Mouse (Mus musculus) neural tube, embryonic 15.5 days (tissue): ENCODE results near the gene Lgals4. TPM values are rescaled to one million over a fixed set of nuclear protein-coding genes. Genes with fewer than 3 reads are reported as not detected.
A peak's percentile ranks its signal among the peaks of the same experiment; 100 is the strongest.

Experiments
- ATAC-seq: fragments of 200-750 bp; cut with Nextera tagmentation; 2 replicates; pipeline ENCODE4 v1.8.0; 2017; ENCODE audit warnings: mild to moderate bottlenecking, moderate TSS enrichment, moderate library complexity; ENCODE audit not compliant: low FRiP score
- H3K27ac ChIP-seq: fragments of 300-500 bp; sonication (generic); replicated peaks from 2 replicates; pipeline ENCODE4 v1.5.1; 2015; ENCODE audit warnings: mild to moderate bottlenecking, inconsistent platforms
- H3K27me3 ChIP-seq: fragments of 300-500 bp; sonication (generic); replicated peaks from 2 replicates; pipeline ENCODE4 v1.6.1; 2015; ENCODE audit warnings: inconsistent platforms
- H3K36me3 ChIP-seq: fragments of 300-500 bp; sonication (generic); 2 replicates; pipeline ENCODE4 v1.6.1; 2015; ENCODE audit warnings: inconsistent platforms
- H3K4me1 ChIP-seq: fragments of 300-500 bp; sonication (generic); 2 replicates; pipeline ENCODE4 v1.6.1; 2015; ENCODE audit warnings: inconsistent platforms
- H3K4me2 ChIP-seq: fragments of 300-500 bp; sonication (generic); 2 replicates; pipeline ENCODE4 v1.6.1; 2015; ENCODE audit warnings: inconsistent platforms, mild to moderate bottlenecking, moderate library complexity
- H3K4me3 ChIP-seq: fragments of 300-500 bp; sonication (generic); replicated peaks from 2 replicates; pipeline ENCODE4 v1.5.1; 2015; ENCODE audit warnings: mild to moderate bottlenecking, inconsistent platforms
- H3K9ac ChIP-seq: fragments of 300-500 bp; sonication (generic); replicated peaks from 2 replicates; pipeline ENCODE4 v1.6.1; 2015; ENCODE audit warnings: mild to moderate bottlenecking, inconsistent platforms
- H3K9me3 ChIP-seq: fragments of 300-500 bp; sonication (generic); replicated peaks from 2 replicates; pipeline ENCODE4 v1.6.1; 2016; ENCODE audit warnings: inconsistent platforms
- WGBS: fragments of 180-500 bp; shearing (Covaris S2); methylation state at CpG from one replicate; pipeline ENCODE4 v1.1.7; 2015; ENCODE audit warnings: mixed read lengths; 5-methylcytosine and 5-hydroxymethylcytosine counted together
- polyA plus RNA-seq: library from polyadenylated mRNA; unstranded; fragments of >200 nt; fragmentation: Nextera tagmentation; extraction: Ambion mirVana; gene quantifications from 2 replicates; pipeline ENCODE4 v1.2.1, GENCODE M21; 2015

Gene Lgals4
- polyA plus RNA-seq, 1 experiment from 2014 or later, result 5.4 TPM

DNA sequence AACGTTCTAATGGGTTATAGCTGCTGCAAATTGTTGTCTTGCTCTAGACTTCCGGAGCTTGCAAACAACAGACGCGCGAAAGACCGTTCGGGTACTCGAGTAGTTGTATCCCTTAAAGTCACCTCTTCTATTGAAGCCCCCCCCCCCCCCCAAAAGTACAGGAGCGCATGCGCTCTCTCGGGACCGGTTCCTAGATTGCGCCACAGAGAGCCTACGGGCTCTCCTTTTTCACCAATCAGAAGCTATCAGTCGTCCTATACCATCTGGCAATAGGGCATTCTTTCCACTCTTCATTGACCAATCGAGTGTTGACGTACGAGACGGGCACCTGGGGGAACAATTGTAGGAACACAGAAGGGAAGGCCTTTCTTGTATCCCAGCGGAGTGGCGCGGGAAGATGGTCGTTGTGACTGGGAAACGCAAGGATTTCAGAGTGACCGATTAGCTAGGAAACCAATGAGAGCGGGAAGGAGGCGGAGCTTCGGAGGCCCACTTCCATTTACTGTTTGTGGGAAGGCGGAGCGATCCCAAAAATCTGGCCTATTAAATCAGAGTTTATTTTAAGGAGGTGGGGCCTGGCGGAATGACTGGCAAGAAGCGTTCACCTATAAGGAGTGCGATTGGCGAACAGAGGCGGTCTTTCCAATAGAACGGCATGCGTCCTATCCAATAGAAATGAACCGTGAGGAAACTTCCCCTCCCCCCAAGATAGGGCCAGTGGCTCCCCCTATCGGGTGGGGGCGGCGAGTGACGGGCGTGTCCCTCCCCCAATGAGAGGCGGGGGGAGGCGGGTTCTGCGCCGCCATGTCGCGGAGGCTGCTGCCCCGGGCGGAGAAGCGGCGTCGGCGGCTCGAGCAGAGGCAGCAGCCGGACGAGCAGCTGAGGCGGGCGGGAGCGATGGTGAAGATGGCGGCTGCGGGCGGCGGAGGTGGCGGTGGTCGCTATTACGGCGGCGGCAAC lies 23.3 kb upstream of the Lgals4 start:
- Histone ChIP-seq H3K27me3 (no peaks in the 10 kb centered on the region), H3K36me3 (peaks cover 26% of the 10 kb centered on the region), H3K4me1 (peaks cover 40% of the 10 kb centered on the region), H3K9me3 (no peaks in the 10 kb centered on the region), H3K4me2 (peak overlapping the region; percentile 87), H3K9ac (peak overlapping the region; percentile 83), H3K4me3 (peak overlapping the region; percentile 83), H3K27ac (peak overlapping the region; percentile 100)
- ATAC-seq, result peak; percentile 93
- under 1% methylated on average over 69 of the region's 70 CpGs for WGBS

DNA sequence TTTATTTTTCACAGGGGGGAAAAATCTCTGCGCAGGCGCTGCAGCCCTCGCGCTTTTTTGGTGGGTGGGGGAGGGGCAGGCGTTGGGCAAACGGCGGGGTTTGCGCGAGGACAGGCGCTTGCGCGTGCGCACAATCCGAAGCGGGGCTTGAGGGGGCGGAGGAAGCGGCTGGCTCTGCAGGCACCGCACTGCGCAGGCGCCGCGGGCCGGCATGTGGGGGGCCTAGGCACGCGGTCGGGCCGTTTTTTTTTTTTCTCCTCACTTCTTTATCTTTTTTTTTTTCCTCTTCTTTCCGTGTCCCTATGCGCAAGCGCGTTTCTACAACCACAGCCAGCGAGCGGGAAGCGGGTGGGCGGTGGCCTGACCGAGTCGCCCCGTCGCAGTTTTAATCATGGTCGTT lies 22.4 kb upstream of the Lgals4 start:
- peak; percentile 48 for ATAC-seq
- WGBS, result under 1% methylated on average over 37 of the region's 40 CpGs
- Histone ChIP-seq H3K36me3 (peaks cover 35% of the 10 kb centered on the region), H3K27me3 (no peaks in the 10 kb centered on the region), H3K9me3 (no peaks in the 10 kb centered on the region), H3K9ac (peak overlapping the region; percentile 65), H3K4me2 (peak overlapping the region; percentile 77), H3K4me1 (peaks cover 48% of the 10 kb centered on the region), H3K27ac (peak overlapping the region; percentile 100), H3K4me3 (peak overlapping the region; percentile 83)

DNA sequence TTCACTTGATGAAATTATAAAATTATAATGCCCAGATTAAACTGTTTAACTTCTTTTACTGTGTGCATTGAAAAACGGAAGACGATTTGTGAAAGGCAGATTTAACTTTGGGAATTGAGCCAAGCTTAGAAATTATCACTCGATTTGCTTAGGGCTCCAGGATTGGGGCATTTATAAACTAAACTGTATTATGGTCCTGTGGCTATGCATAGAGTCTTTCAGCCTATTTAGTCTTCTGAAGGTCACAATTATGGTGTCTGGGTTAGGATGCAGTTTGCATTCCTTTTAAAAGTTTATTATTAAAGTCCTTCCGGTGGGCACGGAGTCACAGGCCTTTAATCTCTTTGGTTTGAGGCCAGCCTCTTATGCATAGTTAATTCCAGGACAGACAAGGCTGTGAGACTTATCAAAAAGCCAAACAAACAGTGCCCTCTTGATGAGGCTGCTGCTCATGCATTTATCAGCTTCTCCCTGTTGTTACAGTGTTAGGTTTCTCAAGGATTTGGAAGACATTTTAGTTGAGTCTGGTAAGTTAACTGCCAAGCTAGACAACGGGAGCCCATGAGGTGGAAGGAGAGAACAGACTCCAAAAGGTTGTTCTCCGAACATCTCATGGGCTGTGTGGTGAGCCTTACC lies 21.9 kb upstream of the Lgals4 start:
- peak overlapping the region; percentile 83 for H3K4me3 ChIP-seq
- no peak for ATAC-seq
- peaks cover 40% of the 10 kb centered on the region for H3K36me3 ChIP-seq
- H3K9me3 ChIP-seq, result no peaks in the 10 kb centered on the region
- peak overlapping the region; percentile 77 for H3K4me2 ChIP-seq
- 13% methylated on average over 7 of the region's 7 CpGs for WGBS
- peaks cover 49% of the 10 kb centered on the region for H3K4me1 ChIP-seq
- peak overlapping the region; percentile 65 for H3K9ac ChIP-seq
- peak overlapping the region; percentile 100; the same call in 1 of the 2 replicates for H3K27ac ChIP-seq
- no peaks in the 10 kb centered on the region for H3K27me3 ChIP-seq

DNA sequence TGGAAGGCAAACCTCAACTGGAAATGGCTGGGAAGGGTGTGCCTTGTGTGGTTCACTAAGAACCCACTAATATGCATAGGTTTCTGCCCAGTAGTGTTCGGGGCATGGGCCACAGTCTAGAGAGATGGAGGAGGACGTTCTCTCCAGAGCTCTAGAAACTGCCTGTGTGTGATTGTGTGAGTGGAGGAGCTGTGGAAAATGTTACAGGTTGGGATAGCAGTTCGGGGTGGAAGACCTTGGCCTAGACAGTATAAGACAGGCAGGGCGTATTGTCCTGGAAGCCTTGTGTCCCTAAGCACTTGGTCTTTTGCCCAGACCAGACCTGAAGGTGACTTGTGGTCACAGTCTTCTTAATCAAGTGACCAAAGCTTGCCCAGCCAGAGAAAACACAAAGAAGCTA lies 21.2 kb upstream of the Lgals4 start:
- Histone ChIP-seq H3K9me3 (no peaks in the 10 kb centered on the region), H3K4me2 (peak overlapping the region; percentile 77), H3K9ac (peak overlapping the region; percentile 65), H3K27ac (no peak overlapping the region), H3K36me3 (peaks cover 47% of the 10 kb centered on the region), H3K27me3 (no peaks in the 10 kb centered on the region), H3K4me1 (peaks cover 56% of the 10 kb centered on the region), H3K4me3 (peak overlapping the region; percentile 83)
- no peak for ATAC-seq
- WGBS, result 72% methylated on average over 4 of the region's 4 CpGs

DNA sequence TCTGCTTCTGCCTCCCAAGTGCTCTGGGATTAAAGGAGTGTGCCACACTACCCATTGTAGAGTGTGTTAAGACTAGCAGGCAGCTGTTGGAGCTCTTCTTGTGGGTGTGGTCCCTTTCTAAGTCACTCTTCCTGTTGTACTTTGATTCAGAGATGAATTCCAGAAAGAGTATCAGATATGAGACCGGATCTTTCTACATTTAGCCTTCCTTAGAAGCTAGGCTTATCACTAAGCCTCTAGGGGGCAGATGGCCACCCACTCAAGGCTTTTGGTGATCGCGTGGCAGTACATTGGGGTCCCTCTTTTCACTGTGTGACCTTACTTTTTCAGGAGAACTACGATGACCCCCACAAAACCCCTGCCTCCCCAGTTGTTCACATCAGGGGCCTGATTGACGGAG lies 20.7 kb upstream of the Lgals4 start:
- ATAC-seq, result no peak
- WGBS, result 80% methylated on average over 5 of the region's 5 CpGs
- Histone ChIP-seq H3K9ac (peak overlapping the region; percentile 14; the same call in 1 of the 2 replicates), H3K27me3 (no peaks in the 10 kb centered on the region), H3K27ac (no peak overlapping the region), H3K4me2 (peak overlapping the region; percentile 77), H3K9me3 (no peaks in the 10 kb centered on the region), H3K36me3 (peaks cover 52% of the 10 kb centered on the region), H3K4me1 (peaks cover 57% of the 10 kb centered on the region), H3K4me3 (peak overlapping the region; percentile 83)

DNA sequence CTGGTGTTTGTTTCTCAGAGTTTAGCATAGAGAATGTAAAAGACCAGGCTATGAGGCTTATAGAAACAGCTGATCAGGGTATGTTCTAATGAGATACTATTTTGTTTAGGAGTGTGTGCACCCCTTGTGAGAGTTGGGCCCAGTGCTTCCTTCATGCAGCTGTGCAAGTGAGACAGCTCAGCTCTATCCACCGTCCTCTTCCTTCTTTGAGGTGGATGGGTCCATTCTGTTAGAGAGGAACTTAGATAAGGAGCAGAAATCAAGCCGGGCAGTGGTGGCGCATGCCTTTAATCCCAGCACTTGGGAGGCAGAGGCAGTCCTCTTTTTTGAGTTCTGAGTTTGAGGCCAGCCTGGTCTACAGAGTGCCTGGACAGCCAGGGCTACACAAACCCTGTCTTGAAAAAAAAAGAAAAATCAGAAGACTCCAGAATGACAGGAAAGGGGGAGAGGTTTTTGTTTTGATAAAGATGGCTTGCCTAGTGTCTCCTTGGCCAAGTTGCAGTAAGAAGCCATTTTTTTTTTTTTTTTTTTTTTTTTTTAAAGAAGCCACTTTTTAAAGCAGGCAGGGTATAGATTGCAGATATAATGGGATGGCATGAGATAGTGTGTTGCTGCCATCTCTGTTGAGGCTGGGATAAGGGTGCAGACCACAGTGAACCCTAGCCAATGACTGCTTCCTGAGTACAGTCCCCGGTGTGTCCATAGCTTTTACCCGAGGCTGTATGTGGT lies 19.2 kb upstream of the Lgals4 start:
- Histone ChIP-seq H3K9me3 (no peaks in the 10 kb centered on the region), H3K9ac (no peak overlapping the region), H3K4me2 (no peak overlapping the region), H3K27ac (no peak overlapping the region), H3K27me3 (no peaks in the 10 kb centered on the region), H3K4me1 (peaks cover 58% of the 10 kb centered on the region), H3K36me3 (peaks cover 64% of the 10 kb centered on the region), H3K4me3 (no peak overlapping the region)
- 90% methylated on average over 5 of the region's 5 CpGs for WGBS
- no peak for ATAC-seq

DNA sequence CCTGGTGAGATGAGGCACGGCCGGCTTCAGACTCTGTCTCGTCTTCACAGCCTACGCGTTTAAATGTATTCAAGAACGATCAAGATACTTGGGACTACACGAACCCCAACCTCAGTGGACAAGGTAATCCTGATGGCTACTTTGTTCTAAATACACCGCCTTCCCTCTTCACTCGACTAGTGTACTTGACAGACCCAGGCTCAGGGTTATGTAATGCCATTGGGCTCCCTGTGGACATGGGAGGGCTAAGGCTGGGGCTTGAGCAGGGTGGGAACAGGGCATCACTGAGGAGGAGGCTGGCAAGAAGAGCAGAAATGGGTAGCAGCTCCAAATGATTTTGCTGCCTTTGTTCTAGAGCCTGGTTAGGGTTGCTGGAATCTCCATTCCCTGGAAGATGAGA lies 18.4 kb upstream of the Lgals4 start:
- H3K4me2 ChIP-seq, result no peak overlapping the region
- H3K27me3 ChIP-seq, result no peaks in the 10 kb centered on the region
- no peak overlapping the region for H3K27ac ChIP-seq
- 92% methylated on average over 9 of the region's 9 CpGs for WGBS
- H3K36me3 ChIP-seq, result peaks cover 72% of the 10 kb centered on the region
- no peak overlapping the region for H3K4me3 ChIP-seq
- ATAC-seq, result no peak
- H3K4me1 ChIP-seq, result peaks cover 66% of the 10 kb centered on the region
- no peaks in the 10 kb centered on the region for H3K9me3 ChIP-seq
- H3K9ac ChIP-seq, result 0 out of 2 replicates have a peak overlapping the region, but pooled peaks have one; percentile 1

DNA sequence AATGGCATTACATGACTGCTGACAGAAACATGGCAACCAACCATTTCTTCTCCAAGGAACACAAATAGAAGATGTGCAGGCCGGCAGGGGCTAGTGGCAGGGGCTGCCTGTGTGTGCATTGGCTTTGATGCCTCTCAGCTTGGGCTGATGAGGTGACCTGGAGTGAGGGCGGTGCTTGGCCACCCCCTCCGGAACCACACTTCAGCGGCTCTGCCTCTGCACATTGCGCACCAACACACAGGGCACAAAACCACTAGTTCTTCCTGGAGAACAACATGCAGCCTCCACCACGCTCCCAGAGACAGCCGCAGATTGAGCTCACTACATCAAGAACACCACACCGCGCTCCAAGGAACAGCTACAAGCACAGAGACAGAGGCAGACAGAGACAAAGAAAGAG lies 17.5 kb upstream of the Lgals4 start:
- Histone ChIP-seq H3K27me3 (no peaks in the 10 kb centered on the region), H3K9ac (no peak overlapping the region), H3K27ac (no peak overlapping the region), H3K4me1 (peaks cover 73% of the 10 kb centered on the region), H3K4me3 (no peak overlapping the region), H3K4me2 (no peak overlapping the region), H3K9me3 (no peaks in the 10 kb centered on the region), H3K36me3 (peaks cover 82% of the 10 kb centered on the region)
- WGBS, result 88% methylated on average over 9 of the region's 9 CpGs
- no peak for ATAC-seq

DNA sequence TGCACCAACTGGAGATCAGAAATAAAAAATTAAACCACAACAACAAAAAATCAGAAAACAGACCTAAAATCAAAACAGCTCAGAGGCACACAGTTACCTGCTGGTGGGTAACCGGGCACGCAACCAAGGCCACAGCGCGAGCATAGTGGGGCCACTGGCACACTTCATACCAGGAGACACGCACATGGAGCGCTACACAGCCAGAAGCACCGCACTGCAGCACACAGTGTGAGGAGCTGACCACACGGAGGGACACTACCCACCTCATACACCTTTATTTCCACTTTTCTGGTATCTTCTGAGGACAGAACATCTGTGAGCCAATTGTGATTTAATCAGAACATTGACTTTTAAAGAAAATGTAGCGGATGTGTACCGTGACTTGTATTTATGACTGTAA lies 16.7 kb upstream of the Lgals4 start:
- Histone ChIP-seq H3K9me3 (no peaks in the 10 kb centered on the region), H3K36me3 (peaks cover 89% of the 10 kb centered on the region), H3K4me3 (no peak overlapping the region), H3K4me2 (no peak overlapping the region), H3K9ac (no peak overlapping the region), H3K27me3 (no peaks in the 10 kb centered on the region), H3K4me1 (peaks cover 75% of the 10 kb centered on the region), H3K27ac (no peak overlapping the region)
- 92% methylated on average over 10 of the region's 10 CpGs for WGBS
- no peak for ATAC-seq

DNA sequence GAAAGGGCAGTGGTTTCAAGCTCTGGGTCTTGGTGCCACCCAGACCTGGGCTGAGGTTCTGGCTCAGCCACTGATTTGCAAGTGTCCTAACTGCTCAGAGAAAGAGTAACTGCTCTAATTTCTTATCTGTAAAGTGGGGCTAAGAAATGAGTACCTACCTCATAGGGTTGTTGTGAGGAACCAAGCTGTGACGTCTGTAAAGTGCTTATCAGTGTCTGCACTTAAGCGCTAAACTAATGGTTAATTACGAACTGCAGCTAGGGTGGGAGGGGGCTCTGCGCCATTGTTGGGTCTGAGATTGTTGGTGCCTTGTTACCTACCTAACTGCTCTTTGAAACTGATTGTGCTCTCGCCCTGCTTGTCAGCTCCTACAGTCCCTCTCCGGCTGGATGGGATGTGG lies 16.1 kb upstream of the Lgals4 start:
- WGBS, result 57% methylated on average over 6 of the region's 6 CpGs
- Histone ChIP-seq H3K9ac (no peak overlapping the region), H3K36me3 (peaks cover 95% of the 10 kb centered on the region), H3K4me2 (no peak overlapping the region), H3K4me1 (peaks cover 69% of the 10 kb centered on the region), H3K9me3 (no peaks in the 10 kb centered on the region), H3K27ac (no peak overlapping the region), H3K4me3 (no peak overlapping the region), H3K27me3 (no peaks in the 10 kb centered on the region)
- no peak for ATAC-seq

DNA sequence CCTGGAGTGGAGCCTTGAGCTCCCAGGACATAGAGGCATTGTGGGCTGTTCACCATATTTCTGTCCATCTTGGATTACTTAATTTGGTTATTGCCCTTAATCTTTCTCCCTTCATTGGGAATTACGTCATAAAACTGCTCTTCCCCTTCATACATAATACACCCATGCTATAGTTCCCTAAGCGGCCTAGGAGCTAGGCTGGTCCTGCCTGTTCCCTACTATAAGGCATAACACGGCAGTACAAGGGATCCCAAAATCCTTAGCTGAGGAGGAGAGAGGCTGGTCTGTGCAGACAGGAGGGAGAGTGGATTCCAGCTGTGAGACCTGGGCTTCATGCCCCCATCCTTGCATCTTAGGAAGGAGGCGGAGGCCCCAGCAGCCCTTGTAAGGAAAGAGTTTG lies 15.7 kb upstream of the Lgals4 start:
- no peak overlapping the region for H3K4me3 ChIP-seq
- no peak overlapping the region for H3K27ac ChIP-seq
- H3K36me3 ChIP-seq, result peaks cover 97% of the 10 kb centered on the region
- ATAC-seq, result no peak
- peaks cover 64% of the 10 kb centered on the region for H3K4me1 ChIP-seq
- no peak overlapping the region for H3K4me2 ChIP-seq
- no peak overlapping the region for H3K9ac ChIP-seq
- WGBS, result 88% methylated on average over 4 of the region's 4 CpGs
- H3K27me3 ChIP-seq, result no peaks in the 10 kb centered on the region
- no peaks in the 10 kb centered on the region for H3K9me3 ChIP-seq
